Mouse (Mus musculus) CH12.LX (cell line): ENCODE data around the gene Tigd3. TPM values are rescaled to one million over a fixed set of nuclear protein-coding genes. Genes with fewer than 3 reads are reported as not detected.

Experiments
- DNase-seq: peaks from one replicate; pipeline ENCODE4 v3.0.0-alpha.2; 2013; ENCODE audit errors: extremely low read depth
- H3K27ac ChIP-seq: 2 replicates; pipeline ENCODE4 v1.5.1; 2012; ENCODE audit warnings: low read depth, mild to moderate bottlenecking, control low read depth, moderate library complexity; ENCODE audit not compliant: insufficient read depth
- H3K27me3 ChIP-seq: replicated peaks from 2 replicates; pipeline ENCODE3; 2012; ENCODE audit warnings: inconsistent platforms
- H3K36me3 ChIP-seq, 2 experiments: replicated peaks in 1 of 2; 2 replicates each; pipeline versions ENCODE3 to v1.6.1; 2012; ENCODE audit warnings: inconsistent platforms in 1 of 2, low read length in 1 of 2, mild to moderate bottlenecking in 1 of 2, mixed read lengths in 1 of 2, moderate library complexity in 1 of 2; ENCODE audit not compliant: control insufficient read depth in 1 of 2, insufficient read depth in 1 of 2
- H3K4me1 ChIP-seq, 2 experiments: 2 replicates each; pipeline ENCODE4 v1.6.1; 2012; ENCODE audit warnings: inconsistent platforms in 1 of 2, moderate library complexity in 1 of 2; ENCODE audit not compliant: insufficient read depth in 2 of 2, control insufficient read depth in 1 of 2
- H3K4me2 ChIP-seq: 2 replicates; pipeline ENCODE4 v1.6.1; 2012; ENCODE audit warnings: low read depth, mild to moderate bottlenecking, control low read depth; ENCODE audit not compliant: poor library complexity, insufficient read depth, severe bottlenecking
- H3K4me3 ChIP-seq, 3 experiments: fragments of 150-350 bp in 1 of 3; sonication (generic) in 1 of 3; replicated peaks in 1 of 3; 2 replicates each; pipeline versions ENCODE3 to v1.5.1; 2011 to 2012; ENCODE audit warnings: low read depth in 2 of 3, low read length in 2 of 3, mild to moderate bottlenecking in 2 of 3, moderate library complexity in 2 of 3, control low read depth in 1 of 3, improper control_type of control experiment in 1 of 3, inconsistent platforms in 1 of 3, mixed read lengths in 1 of 3; ENCODE audit not compliant: poor library complexity in 1 of 3
- H3K79me2 ChIP-seq: replicated peaks from 2 replicates; pipeline ENCODE4 v1.6.1; 2012; ENCODE audit warnings: mild to moderate bottlenecking, moderate library complexity; ENCODE audit not compliant: control insufficient read depth, poor library complexity, insufficient read depth, severe bottlenecking; ENCODE audit errors: extremely low read depth
- H3K9ac ChIP-seq: 2 replicates; pipeline ENCODE4 v1.6.1; 2012; ENCODE audit warnings: low read depth, mild to moderate bottlenecking, control low read depth, moderate library complexity; ENCODE audit not compliant: insufficient read depth
- H3K9me3 ChIP-seq: replicated peaks from 2 replicates; pipeline ENCODE3; 2012; ENCODE audit warnings: low read length, inconsistent platforms, mixed read lengths
- BHLHE40 ChIP-seq: IDR thresholded peaks from 2 replicates; pipeline ENCODE4 v1.6.1; 2011; ENCODE audit warnings: mild to moderate bottlenecking, low read depth, low read length, improper control_type of control experiment
- CHD1 ChIP-seq: IDR thresholded peaks from 2 replicates; pipeline ENCODE4 v1.6.1; 2012; ENCODE audit warnings: low read depth, low read length, improper control_type of control experiment, inconsistent platforms
- EP300 ChIP-seq: IDR thresholded peaks from 2 replicates; pipeline ENCODE4 v1.6.1; 2011; ENCODE audit warnings: low read length, improper control_type of control experiment
- ETS1 ChIP-seq: conservative IDR thresholded peaks from 2 replicates; pipeline ENCODE4 v1.6.1; 2012; ENCODE audit warnings: low read depth, mild to moderate bottlenecking, inconsistent platforms, low read length, improper control_type of control experiment, moderate library complexity
- GABPA ChIP-seq: IDR thresholded peaks from 2 replicates; pipeline ENCODE4 v1.6.1; 2012; ENCODE audit warnings: low read depth, low read length, improper control_type of control experiment, inconsistent platforms; ENCODE audit not compliant: insufficient replicate concordance
- HCFC1 ChIP-seq: IDR thresholded peaks from 2 replicates; pipeline ENCODE4 v1.6.1; 2012; ENCODE audit warnings: low read depth, mild to moderate bottlenecking, inconsistent platforms, low read length, improper control_type of control experiment
- IRF4 ChIP-seq: IDR thresholded peaks from 2 replicates; pipeline ENCODE4 v1.6.1; 2014; ENCODE audit warnings: low read depth, mild to moderate bottlenecking, inconsistent platforms, low read length, improper control_type of control experiment
- JUN ChIP-seq: IDR thresholded peaks from 2 replicates; pipeline ENCODE4 v1.6.1; 2011; ENCODE audit warnings: low read depth, mild to moderate bottlenecking, low read length, improper control_type of control experiment, moderate library complexity; ENCODE audit not compliant: insufficient read depth
- JUND ChIP-seq: conservative IDR thresholded peaks from 2 replicates; pipeline ENCODE4 v1.6.1; 2011; ENCODE audit warnings: low read depth, low read length, improper control_type of control experiment
- MAFK ChIP-seq: IDR thresholded peaks from 2 replicates; pipeline ENCODE4 v1.6.1; 2011; ENCODE audit warnings: low read length, improper control_type of control experiment; ENCODE audit not compliant: insufficient replicate concordance
- MAZ ChIP-seq: IDR thresholded peaks from 2 replicates; pipeline ENCODE4 v1.6.1; 2012; ENCODE audit warnings: low read depth, mild to moderate bottlenecking, inconsistent platforms, low read length, improper control_type of control experiment, moderate library complexity
- MXI1 ChIP-seq: IDR thresholded peaks from 2 replicates; pipeline ENCODE4 v1.6.1; 2011; ENCODE audit warnings: mild to moderate bottlenecking, low read depth, low read length, improper control_type of control experiment
- MYC ChIP-seq: IDR thresholded peaks from 2 replicates; pipeline ENCODE4 v1.6.1; 2011; ENCODE audit warnings: low read depth, mild to moderate bottlenecking, improper control_type of control experiment, low read length
- NELFE ChIP-seq: IDR thresholded peaks from 2 replicates; pipeline ENCODE4 v1.6.1; 2011; ENCODE audit warnings: low read depth, low read length, improper control_type of control experiment
- NRF1 ChIP-seq: IDR thresholded peaks from 2 replicates; pipeline ENCODE4 v1.6.1; 2014; ENCODE audit warnings: low read depth, mild to moderate bottlenecking, inconsistent platforms, low read length, improper control_type of control experiment, moderate library complexity
- POLR2AphosphoS2 ChIP-seq: IDR thresholded peaks from 2 replicates; pipeline ENCODE4 v1.6.1; 2011; ENCODE audit warnings: low read depth, low read length, improper control_type of control experiment
- RAD21 ChIP-seq: IDR thresholded peaks from 2 replicates; pipeline ENCODE4 v1.6.1; 2011; ENCODE audit warnings: low read depth, mild to moderate bottlenecking, low read length, improper control_type of control experiment, moderate library complexity
- RCOR1 ChIP-seq: conservative IDR thresholded peaks from 2 replicates; pipeline ENCODE4 v1.6.1; 2012; ENCODE audit warnings: low read depth, mild to moderate bottlenecking, inconsistent platforms, low read length, improper control_type of control experiment
- SIN3A ChIP-seq: IDR thresholded peaks from 2 replicates; pipeline ENCODE4 v1.6.1; 2012; ENCODE audit warnings: low read length, improper control_type of control experiment, inconsistent platforms
- TCF12 ChIP-seq: IDR thresholded peaks from 2 replicates; pipeline ENCODE4 v1.6.1; 2014; ENCODE audit warnings: low read depth, mild to moderate bottlenecking, inconsistent platforms, low read length, improper control_type of control experiment
- USF2 ChIP-seq: conservative IDR thresholded peaks from 2 replicates; pipeline ENCODE4 v1.6.1; 2011; ENCODE audit warnings: low read depth, low read length, improper control_type of control experiment
- ZC3H11A ChIP-seq: IDR thresholded peaks from 2 replicates; pipeline ENCODE4 v1.6.1; 2012; ENCODE audit warnings: low read depth, mild to moderate bottlenecking, inconsistent platforms, low read length, improper control_type of control experiment
- ZKSCAN1 ChIP-seq: IDR thresholded peaks from 2 replicates; pipeline ENCODE4 v1.6.1; 2012; ENCODE audit warnings: low read depth, inconsistent platforms, low read length, improper control_type of control experiment, borderline replicate concordance
- ZMIZ1 ChIP-seq: IDR thresholded peaks from 2 replicates; pipeline ENCODE4 v1.6.1; 2012; ENCODE audit warnings: low read depth, mild to moderate bottlenecking, inconsistent platforms, low read length, improper control_type of control experiment
- dilution Hi-C: fragments of 300-500 bp; cut with MboI; formaldehyde crosslinking; loops from 2 replicates; pipeline ENCODE4 v1.14.3; 2020; ENCODE audit warnings: low sequenced_read_pairs; ENCODE audit not compliant: extremely low pct_unique_long_range_greater_than_20kb, extremely low pct_ligation_motif_present
- in situ Hi-C: fragments of 300-500 bp; cut with MboI; formaldehyde crosslinking; loops from 3 replicates; pipeline ENCODE4 v1.14.3; 2019; ENCODE audit warnings: low sequenced_read_pairs, low pct_ligation_motif_present, low pct_unique_long_range_greater_than_20kb, mixed read lengths
- polyA plus RNA-seq: library from polyadenylated mRNA; unstranded; fragments of >175 nt; gene quantifications from 2 replicates; pipeline ENCODE4 v1.2.1, GENCODE M21; 2012; ENCODE audit warnings: low read depth; ENCODE audit not compliant: insufficient read length
- total RNA-seq, 2 experiments: library from RNA; depleted of rRNA; stranded (reverse); fragments of 300-350 nt in 1 of 2; fragments of >200 nt in 1 of 2; gene quantifications; 2 replicates each; pipeline ENCODE4 v1.2.3; 2012 to 2014

The Tigd3 gene
- total and polyA plus RNA-seq, 3 experiments: 0.67 to 1.6 (median 1.4) TPM

- TF ChIP-seq BHLHE40: no peak
- TF ChIP-seq JUN: no peak
- TF ChIP-seq NRF1: no peak
- TF ChIP-seq MAZ: no peak
- no peak for TF ChIP-seq TCF12
- no peak for TF ChIP-seq JUND
- TF ChIP-seq USF2: no peak
- no peak for TF ChIP-seq HCFC1
- TF ChIP-seq POLR2AphosphoS2: no peak
- no peak for TF ChIP-seq MYC
- no peak for TF ChIP-seq NELFE
- TF ChIP-seq ZMIZ1: no peak
- TF ChIP-seq RAD21: no peak
- no peak for TF ChIP-seq MAFK
- dilution Hi-C loops (no loop called here), in situ Hi-C loops (no loop called here)
- Histone ChIP-seq H3K4me3 (no peak overlapping the region), H3K27ac (no peak overlapping the region), H3K79me2 (no peaks in the 10 kb centered on the region), H3K9ac (no peak overlapping the region), H3K36me3 (peaks cover 37 to 56% of the 10 kb centered on the region in 2 experiments), H3K4me1 (no peaks in the 10 kb centered on the region), H3K27me3 (no peaks in the 10 kb centered on the region), H3K9me3 (no peaks in the 10 kb centered on the region), H3K4me2 (no peak overlapping the region)
- no peak for DNase-seq
Observed at GRCm38 (mm10) chr19:5937836-5938406, 44.0 kb upstream of the Tigd3 start.

- H3K36me3 ChIP-seq: peaks cover 31 to 49% of the 10 kb centered on the region in 2 experiments
- H3K9ac ChIP-seq: no peak overlapping the region
- no peak for DNase-seq
- no peaks in the 10 kb centered on the region for H3K27me3 ChIP-seq
- no peak overlapping the region for H3K4me2 ChIP-seq
- TF ChIP-seq RAD21: no peak
- no peak for TF ChIP-seq CHD1
- no peak for TF ChIP-seq EP300
- TF ChIP-seq ZKSCAN1: no peak
- no peak for TF ChIP-seq ZC3H11A
- no peak for TF ChIP-seq MAZ
- no peak for TF ChIP-seq ZMIZ1
- no peak for TF ChIP-seq RCOR1
- no peak for TF ChIP-seq GABPA
- TF ChIP-seq ETS1: no peak
- no peak for TF ChIP-seq BHLHE40
- no peak for TF ChIP-seq JUND
- TF ChIP-seq SIN3A: no peak
- no peak for TF ChIP-seq MAFK
- no peak for TF ChIP-seq MYC
- no peak for TF ChIP-seq IRF4
- no peak for TF ChIP-seq MXI1
- TF ChIP-seq TCF12: no peak
- TF ChIP-seq, all 38 proteins: peak for 0
- Histone ChIP-seq H3K9me3 (no peaks in the 10 kb centered on the region), H3K27ac (no peak overlapping the region), H3K79me2 (no peaks in the 10 kb centered on the region), H3K4me3 (no peak overlapping the region), H3K4me1 (no peaks in the 10 kb centered on the region)
- dilution Hi-C loops (no loop called here), in situ Hi-C loops (no loop called here)
Observed at GRCm38 (mm10) chr19:5937095-5937835, 43.3 kb upstream of the Tigd3 start.
